Mouse (Mus musculus): Measurements from ENCODE around the gene Elp5. TPM values are rescaled to one million over a fixed set of nuclear protein-coding genes. Genes with fewer than 3 reads are reported as not detected.

Elp5 gene
- polyA plus RNA-seq, 1 experiment from 2014 or later = 29.9 TPM

DNA sequence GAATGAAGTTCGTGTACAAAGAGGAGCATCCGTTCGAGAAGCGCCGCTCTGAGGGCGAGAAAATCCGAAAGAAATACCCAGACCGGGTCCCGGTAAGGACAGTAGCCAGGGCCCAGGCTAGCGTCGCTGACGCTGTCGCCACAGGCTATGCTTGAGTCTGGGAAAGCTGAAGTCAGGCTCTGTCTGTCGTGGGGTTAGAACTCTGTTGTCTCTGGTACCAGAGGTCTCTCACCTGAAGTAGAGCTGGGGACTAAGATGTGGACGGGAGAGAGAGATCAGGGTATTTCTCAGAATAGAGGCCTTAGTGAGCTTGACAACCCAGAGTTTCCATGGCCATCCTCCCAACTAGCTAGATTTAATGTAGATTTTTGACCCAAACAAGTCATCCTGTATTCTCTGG is 9.4 kb upstream of the Elp5 start:
- peak overlapping the region; percentile 97 for H3K4me3 ChIP-seq (ENCODE audit: inconsistent target)
- H3K36me3 ChIP-seq (ENCODE audit: inconsistent target) = peaks cover 46% of the 10 kb centered on the region
- peak overlapping the region; percentile 99 for H3K27ac ChIP-seq
- peaks cover 62% of the 10 kb centered on the region for H3K79me2 ChIP-seq (ENCODE audit: inconsistent target)
- WGBS (ENCODE audit: missing documents) = 1% methylated on average over 15 of the region's 15 CpGs

- Histone ChIP-seq H3K36me3 (ENCODE audit: inconsistent target) (peaks cover 52% of the 10 kb centered on the region), H3K4me3 (ENCODE audit: inconsistent target) (peak within 1 kb of the TSS; percentile 97), H3K27ac (peak within 1 kb of the TSS; percentile 99), H3K79me2 (ENCODE audit: inconsistent target) (peaks cover 63% of the 10 kb centered on the region)
- WGBS (ENCODE audit: missing documents) = 2% methylated on average over 38 of the region's 40 CpGs
These were observed 8.8 kb upstream of the Elp5 start, which contains the start of gene Gabarap for GRCm38 (mm10) chr11:69990850-69991691. TSS of gene Gabarap (plus strand) at chr11:69991143.

DNA sequence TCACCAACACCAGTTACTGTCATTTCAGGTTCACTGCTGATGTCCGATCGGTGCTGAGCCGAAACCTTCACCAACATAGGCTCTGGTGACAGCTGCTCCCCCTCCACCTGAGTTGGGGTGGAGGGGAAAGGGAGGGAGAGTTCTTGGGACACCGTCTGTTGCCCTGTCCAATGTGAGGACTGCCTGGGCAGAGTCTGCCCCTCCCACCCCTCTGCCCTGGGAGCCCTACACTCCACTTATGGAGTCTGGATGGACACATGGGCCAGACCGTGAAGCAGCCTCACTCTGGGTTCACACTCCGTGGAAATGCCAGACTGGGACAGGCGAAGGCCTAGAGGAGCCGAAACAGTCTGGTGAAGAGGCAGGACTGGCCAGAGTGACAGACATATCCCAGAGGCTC is 7.6 kb upstream of the Elp5 start:
- Histone ChIP-seq H3K79me2 (ENCODE audit: inconsistent target) (peaks cover 65% of the 10 kb centered on the region), H3K27ac (0 out of 2 replicates have a peak overlapping the region, but pooled peaks have one; percentile 5), H3K4me3 (ENCODE audit: inconsistent target) (no peak overlapping the region), H3K36me3 (ENCODE audit: inconsistent target) (peaks cover 60% of the 10 kb centered on the region)
- 98% methylated on average over 8 of the region's 8 CpGs for WGBS (ENCODE audit: missing documents)

DNA sequence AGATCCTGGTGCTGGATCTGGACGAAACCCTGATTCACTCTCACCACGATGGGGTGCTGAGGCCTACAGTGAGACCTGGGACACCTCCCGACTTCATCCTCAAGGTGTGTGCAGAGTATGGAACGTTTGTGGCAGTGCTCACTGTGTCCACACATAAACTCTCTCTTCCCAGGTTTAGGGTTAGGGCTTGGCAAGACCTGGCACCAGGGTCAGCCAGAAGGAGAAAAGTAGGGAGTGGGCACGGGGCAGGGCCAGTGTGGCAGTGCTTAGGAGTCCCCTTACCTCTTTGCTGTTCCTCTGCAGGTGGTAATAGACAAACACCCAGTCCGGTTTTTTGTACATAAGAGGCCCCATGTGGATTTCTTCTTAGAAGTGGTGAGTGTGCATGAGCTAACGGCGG is 2.1 kb upstream of the Elp5 start:
- Histone ChIP-seq H3K27ac (no peak overlapping the region), H3K79me2 (ENCODE audit: inconsistent target) (peaks cover 76% of the 10 kb centered on the region), H3K4me3 (ENCODE audit: inconsistent target) (no peak overlapping the region), H3K36me3 (ENCODE audit: inconsistent target) (peaks cover 50% of the 10 kb centered on the region)
- 95% methylated on average over 8 of the region's 8 CpGs for WGBS (ENCODE audit: missing documents)

DNA sequence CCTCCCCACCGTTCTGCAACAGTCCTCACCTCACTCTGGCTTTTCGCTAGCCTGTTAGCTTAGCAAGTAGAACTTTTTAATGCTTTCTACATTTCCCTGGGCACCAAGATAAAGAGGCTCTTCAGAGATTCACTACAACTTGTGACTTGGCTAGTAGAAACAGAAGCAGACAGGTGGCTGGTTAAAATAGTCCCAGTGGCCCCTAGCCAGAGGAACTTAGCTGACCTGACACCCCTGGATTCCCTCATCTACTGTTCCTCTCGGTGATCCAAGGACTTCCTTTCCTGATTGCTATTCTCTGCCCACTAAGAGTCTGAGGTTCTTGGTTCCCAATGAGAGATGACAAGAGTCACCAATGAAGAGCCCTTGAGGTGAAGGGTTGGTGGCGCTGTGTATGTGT is 1.1 kb upstream of the Elp5 start:
- Histone ChIP-seq H3K27ac (no peak overlapping the region), H3K79me2 (ENCODE audit: inconsistent target) (peaks cover 82% of the 10 kb centered on the region), H3K36me3 (ENCODE audit: inconsistent target) (peaks cover 43% of the 10 kb centered on the region), H3K4me3 (ENCODE audit: inconsistent target) (no peak overlapping the region)
- 90% methylated on average over 4 of the region's 4 CpGs for WGBS (ENCODE audit: missing documents)

GRCm38 (mm10) chr11:69982877-69983276 is 560 bp upstream of the Elp5 start:
- Histone ChIP-seq H3K27ac (no peak overlapping the region), H3K36me3 (ENCODE audit: inconsistent target) (peaks cover 39% of the 10 kb centered on the region), H3K4me3 (ENCODE audit: inconsistent target) (no peak overlapping the region), H3K79me2 (ENCODE audit: inconsistent target) (peaks cover 81% of the 10 kb centered on the region)
- WGBS (ENCODE audit: missing documents) = 78% methylated on average over 5 of the region's 5 CpGs

DNA sequence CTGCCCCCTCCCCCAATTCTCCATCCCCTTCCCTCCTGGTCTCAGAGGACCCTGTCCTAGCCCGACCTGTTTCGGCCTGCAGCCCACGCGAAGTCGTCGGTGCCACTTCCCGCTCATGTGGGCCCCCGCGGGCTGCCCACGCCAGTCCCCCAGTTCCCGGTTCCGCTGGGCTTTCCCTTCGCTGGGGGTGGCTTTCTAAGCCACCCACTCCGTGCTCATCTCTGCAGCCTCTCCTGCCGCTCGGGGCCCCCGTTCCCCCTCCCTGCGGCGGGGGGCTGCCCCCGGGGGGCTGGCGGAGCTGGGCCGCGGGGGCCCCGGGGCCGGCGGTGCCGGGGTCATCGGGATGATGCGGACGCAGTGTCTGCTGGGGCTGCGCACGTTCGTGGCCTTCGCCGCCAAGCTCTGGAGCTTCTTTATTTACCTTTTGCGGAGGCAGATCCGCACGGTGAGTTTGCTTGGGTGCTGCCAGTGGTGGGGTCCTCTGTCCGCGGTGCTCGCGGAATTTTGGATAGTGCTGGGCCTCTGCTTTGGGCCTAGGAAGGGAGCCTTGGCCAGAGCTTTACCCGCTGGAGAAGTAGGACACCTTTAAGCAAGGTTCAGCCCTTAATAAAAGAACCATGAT is 1.1 kb downstream of the Elp5 start, which contains the start of gene Ctdnep1:
Ctdnep1 (plus strand) TSS at position 16 of the 622 bp plus-strand sequence.
- H3K4me3 ChIP-seq (ENCODE audit: inconsistent target) = peak within 1 kb of the TSS; percentile 97
- H3K79me2 ChIP-seq (ENCODE audit: inconsistent target) = peaks cover 68% of the 10 kb centered on the region
- peaks cover 31% of the 10 kb centered on the region for H3K36me3 ChIP-seq (ENCODE audit: inconsistent target)
- peak within 1 kb of the TSS; percentile 70 for H3K27ac ChIP-seq
- 0% methylated on average over 41 of the region's 43 CpGs for WGBS (ENCODE audit: missing documents)

- Histone ChIP-seq H3K36me3 (ENCODE audit: inconsistent target) (peaks cover 31% of the 10 kb centered on the region), H3K79me2 (ENCODE audit: inconsistent target) (peaks cover 64% of the 10 kb centered on the region), H3K27ac (peak overlapping the region; percentile 70), H3K4me3 (ENCODE audit: inconsistent target) (peak overlapping the region; percentile 97)
- 1% methylated on average over 37 of the region's 60 CpGs for WGBS (ENCODE audit: missing documents)
These were observed 1.8 kb downstream of the Elp5 start for GRCm38 (mm10) chr11:69980196-69981140.

DNA sequence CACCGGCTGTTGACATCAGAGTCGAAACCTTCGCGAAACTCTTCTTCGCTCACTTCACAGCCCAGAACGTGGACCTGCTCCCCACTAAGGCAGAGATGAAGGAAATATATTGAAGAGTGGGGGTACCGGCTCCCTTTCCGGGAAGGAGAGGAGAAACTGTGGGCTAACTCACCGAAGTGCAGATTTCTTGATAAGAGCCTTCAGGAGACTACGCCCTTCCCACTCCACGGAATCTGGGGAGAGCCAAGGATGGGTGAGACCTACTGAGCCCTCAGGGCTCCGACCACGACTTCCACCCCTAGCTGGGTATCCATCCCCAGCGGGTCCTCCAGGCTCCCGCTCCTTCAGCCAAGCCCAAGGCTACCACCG is 2.5 kb downstream of the Elp5 start:
- WGBS (ENCODE audit: missing documents) = 3% methylated on average over 16 of the region's 16 CpGs
- Histone ChIP-seq H3K79me2 (ENCODE audit: inconsistent target) (peaks cover 58% of the 10 kb centered on the region), H3K4me3 (ENCODE audit: inconsistent target) (peak overlapping the region; percentile 97), H3K36me3 (ENCODE audit: inconsistent target) (peaks cover 28% of the 10 kb centered on the region), H3K27ac (peak overlapping the region; percentile 70)

DNA sequence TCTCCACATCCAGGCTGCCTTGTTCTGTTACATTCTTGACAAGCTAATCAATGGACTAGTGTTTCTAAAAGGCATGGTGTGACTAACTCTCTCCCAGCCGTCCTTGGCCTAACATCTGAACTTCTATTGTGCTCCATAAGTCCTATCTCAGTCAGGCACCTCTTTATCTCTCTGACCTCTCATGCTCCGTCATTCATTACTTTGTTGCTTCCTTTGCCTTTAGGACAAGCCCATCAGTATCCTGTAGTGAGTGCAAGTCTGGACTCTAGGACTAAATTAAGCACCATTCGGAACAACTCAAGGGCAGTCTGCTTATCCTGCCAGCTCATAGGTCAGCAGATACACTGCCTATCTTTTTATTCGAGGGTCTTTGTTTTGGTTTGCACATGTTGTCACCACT is 6.0 kb downstream of the Elp5 start:
- no peak overlapping the region for H3K4me3 ChIP-seq (ENCODE audit: inconsistent target)
- H3K27ac ChIP-seq = no peak overlapping the region
- 90% methylated on average over 4 of the region's 4 CpGs for WGBS (ENCODE audit: missing documents)
- peaks cover 22% of the 10 kb centered on the region for H3K79me2 ChIP-seq (ENCODE audit: inconsistent target)
- H3K36me3 ChIP-seq (ENCODE audit: inconsistent target) = peaks cover 41% of the 10 kb centered on the region

GRCm38 (mm10) chr11:69974907-69975306 is 7.4 kb downstream of the Elp5 start:
- H3K4me3 ChIP-seq (ENCODE audit: inconsistent target) = no peak overlapping the region
- peaks cover 47% of the 10 kb centered on the region for H3K36me3 ChIP-seq (ENCODE audit: inconsistent target)
- WGBS (ENCODE audit: missing documents) = 95% methylated on average over 2 of the region's 2 CpGs
- H3K27ac ChIP-seq = no peak overlapping the region
- H3K79me2 ChIP-seq (ENCODE audit: inconsistent target) = peaks cover 19% of the 10 kb centered on the region

GRCm38 (mm10) chr11:69970775-69971174 is 11.5 kb downstream of the Elp5 start:
- Histone ChIP-seq H3K79me2 (ENCODE audit: inconsistent target) (no peaks in the 10 kb centered on the region), H3K27ac (no peak overlapping the region), H3K4me3 (ENCODE audit: inconsistent target) (no peak overlapping the region), H3K36me3 (ENCODE audit: inconsistent target) (peaks cover 45% of the 10 kb centered on the region)
- WGBS (ENCODE audit: missing documents) = 70% methylated on average over 2 of the region's 3 CpGs

DNA sequence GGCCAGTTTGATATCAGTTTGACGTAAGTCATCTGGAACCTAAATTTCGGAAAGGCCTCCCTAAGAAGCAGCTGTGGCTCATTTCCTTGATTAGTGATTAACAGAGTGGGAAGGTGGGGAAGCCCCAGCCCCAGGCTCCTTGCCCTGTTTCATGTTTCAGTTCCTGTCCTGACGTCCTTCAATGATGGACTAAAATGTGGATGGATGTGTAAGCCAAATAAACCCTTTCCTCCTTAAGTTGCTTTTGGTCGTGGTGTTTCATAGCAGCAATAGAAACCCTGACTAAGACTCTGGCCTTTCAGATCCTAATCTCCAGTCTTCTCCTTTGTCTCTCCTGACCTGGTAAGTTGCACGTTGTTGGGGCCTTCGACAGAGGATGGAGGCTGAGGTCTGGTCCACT is 12.1 kb downstream of the Elp5 start:
- Histone ChIP-seq H3K79me2 (ENCODE audit: inconsistent target) (no peaks in the 10 kb centered on the region), H3K36me3 (ENCODE audit: inconsistent target) (peaks cover 45% of the 10 kb centered on the region), H3K4me3 (ENCODE audit: inconsistent target) (no peak overlapping the region), H3K27ac (no peak overlapping the region)
- WGBS (ENCODE audit: missing documents) = 80% methylated on average over 6 of the region's 6 CpGs

DNA sequence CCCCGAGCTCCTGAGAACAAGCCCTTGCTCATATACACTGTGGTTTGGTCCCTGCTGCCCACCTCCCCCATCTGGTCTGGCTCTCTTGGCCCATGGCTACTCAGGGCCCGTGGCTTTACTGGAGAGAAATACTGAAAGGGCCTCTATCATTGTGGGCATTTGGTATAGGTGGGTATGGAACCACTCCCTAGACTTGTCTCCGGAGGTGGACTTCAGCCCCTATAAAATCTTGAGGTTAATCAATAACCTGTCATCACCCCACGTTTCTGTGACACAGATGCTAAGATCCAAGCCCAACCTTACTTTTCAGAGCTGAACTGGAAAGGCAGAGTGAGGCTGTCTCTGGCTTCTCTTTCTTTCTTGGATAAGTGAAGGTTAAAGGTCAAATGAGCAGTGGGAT is 13.5 kb downstream of the Elp5 start:
- H3K36me3 ChIP-seq (ENCODE audit: inconsistent target) = peaks cover 34% of the 10 kb centered on the region; the same call in 1 of the 2 replicates
- H3K27ac ChIP-seq = no peak overlapping the region
- 82% methylated on average over 4 of the region's 4 CpGs for WGBS (ENCODE audit: missing documents)
- no peaks in the 10 kb centered on the region for H3K79me2 ChIP-seq (ENCODE audit: inconsistent target)
- H3K4me3 ChIP-seq (ENCODE audit: inconsistent target) = no peak overlapping the region

Data from macrophage (primary cell).